19 mouse cellular contexts compared by ENCODE assay signal in genomic region chr6:40024336-40024934, GRCm38 (mm10).
DNase-seq lines count a peak whose midpoint lies in the region; ATAC-seq and TF ChIP-seq lines count a peak whose summit lies in the region.
"Had no signal": no experiment of that assay in that cellular context is flagged by ENCODE, and none has a peak within 500 bp of the region (broad histone marks: within the 10 kb centered on the region; RNA-seq: fewer than 3 reads in every experiment).

No protein-coding gene starts in this region.

- H3K4me3 ChIP-seq in forebrain, embryonic 16.5 days (replicated peaks; ENCODE audit: low read length), result no peak overlapping the region
- H3K4me3 ChIP-seq in midbrain, embryonic 15.5 days, result no peak overlapping the region
- H3K4me3 ChIP-seq: heart, embryonic 10.5 days; lung, embryonic 15.5 days had no signal

- no peaks in the 10 kb centered on the region for H3K27me3 ChIP-seq in forebrain, embryonic 16.5 days (replicated peaks; ENCODE audit: control insufficient read depth, insufficient read depth, low read length)
- H3K27me3 ChIP-seq in midbrain, embryonic 15.5 days (replicated peaks), result no peaks in the 10 kb centered on the region
- H3K27me3 ChIP-seq: lung, embryonic 15.5 days had no signal

- no peaks in the 10 kb centered on the region for H3K36me3 ChIP-seq in forebrain, embryonic 16.5 days (ENCODE audit: control insufficient read depth, insufficient read depth)
- H3K36me3 ChIP-seq in midbrain, embryonic 15.5 days (replicated peaks), result no peaks in the 10 kb centered on the region
- H3K36me3 ChIP-seq: heart, embryonic 10.5 days; lung, embryonic 15.5 days had no signal

- WGBS in forebrain, embryonic 16.5 days, result 34% methylated on average over 5 of the region's 5 CpGs
- 52% methylated on average over 5 of the region's 5 CpGs for WGBS in midbrain, embryonic 15.5 days

- no peak for DNase-seq in frontal cortex, postnatal 25 days (ENCODE audit: low spot score in 2 of 2)
- peak; percentile 33 for DNase-seq in brain, embryonic 14.5 days (ENCODE audit: low read depth)
- DNase-seq in adrenal gland, adult 8-10 months, result no peak
- no peak for DNase-seq in left cerebral cortex, adult 11 months (ENCODE audit: low spot score)
- no peak for DNase-seq in natural killer cell, adult 2 months (ENCODE audit: low spot score in 2 of 2)
- DNase-seq: adrenal gland, postnatal 36 days; cerebellum, postnatal 36 days; gastrocnemius, postnatal 25 days; kidney, adult 11 months; lung, postnatal 4 days had no signal

- ATAC-seq in frontal cortex, adult (ENCODE audit: low TSS enrichment), result peak; percentile 8; the same call in 1 of the 2 replicates
- peak; percentile 30; the same call in 1 of the 2 replicates for ATAC-seq in forebrain, embryonic 16.5 days
- ATAC-seq in midbrain, embryonic 15.5 days (replicated peaks), result peak; percentile 37; the same call in 1 of the 2 replicates
- ATAC-seq: CD4-positive, CD25-positive, alpha-beta regulatory T cell, adult 4 months; Patski had no signal

- H3K4me2 ChIP-seq in forebrain, embryonic 16.5 days (ENCODE audit: low read length), result no peak overlapping the region
- no peak overlapping the region for H3K4me2 ChIP-seq in midbrain, embryonic 15.5 days
- H3K4me2 ChIP-seq: lung, embryonic 15.5 days had no signal

- no peak for TF ChIP-seq CTCF in brain, embryonic 14.5 days (IDR thresholded peaks at IDR 0.05; ENCODE audit: borderline replicate concordance, extremely low read depth, insufficient read depth, insufficient read length)

- TF ChIP-seq POLR2A in brain, embryonic 14.5 days (IDR thresholded peaks at IDR 0.05; ENCODE audit: borderline replicate concordance, extremely low read depth, insufficient read depth, insufficient read length, poor library complexity, severe bottlenecking), result no peak

- H3K27ac ChIP-seq in forebrain, embryonic 16.5 days (ENCODE audit: low read length), result peak overlapping the region; percentile 83
- peak overlapping the region; percentile 69 for H3K27ac ChIP-seq in midbrain, embryonic 15.5 days
- H3K27ac ChIP-seq: heart, embryonic 10.5 days; kidney, postnatal 0 days; liver, embryonic 14.5 days; lung, embryonic 15.5 days had no signal

- H3K9me3 ChIP-seq in forebrain, embryonic 16.5 days (ENCODE audit: control insufficient read depth, low read length), result no peaks in the 10 kb centered on the region
- no peaks in the 10 kb centered on the region for H3K9me3 ChIP-seq in midbrain, embryonic 15.5 days
- H3K9me3 ChIP-seq: heart, embryonic 10.5 days; lung, embryonic 15.5 days had no signal

- H3K9ac ChIP-seq in forebrain, embryonic 16.5 days (replicated peaks; ENCODE audit: low read depth, low read length), result no peak overlapping the region
- no peak overlapping the region for H3K9ac ChIP-seq in midbrain, embryonic 15.5 days
- H3K9ac ChIP-seq: liver, embryonic 14.5 days; lung, embryonic 15.5 days had no signal

- H3K4me1 ChIP-seq in forebrain, embryonic 16.5 days (replicated peaks; ENCODE audit: control insufficient read depth, insufficient read depth, low read length), result peaks cover 19% of the 10 kb centered on the region
- peaks cover 19% of the 10 kb centered on the region for H3K4me1 ChIP-seq in midbrain, embryonic 15.5 days
- H3K4me1 ChIP-seq: heart, embryonic 10.5 days; lung, embryonic 15.5 days had no signal
